ENCODE assay signal across 8 mouse cellular contexts in the genomic region with DNA sequence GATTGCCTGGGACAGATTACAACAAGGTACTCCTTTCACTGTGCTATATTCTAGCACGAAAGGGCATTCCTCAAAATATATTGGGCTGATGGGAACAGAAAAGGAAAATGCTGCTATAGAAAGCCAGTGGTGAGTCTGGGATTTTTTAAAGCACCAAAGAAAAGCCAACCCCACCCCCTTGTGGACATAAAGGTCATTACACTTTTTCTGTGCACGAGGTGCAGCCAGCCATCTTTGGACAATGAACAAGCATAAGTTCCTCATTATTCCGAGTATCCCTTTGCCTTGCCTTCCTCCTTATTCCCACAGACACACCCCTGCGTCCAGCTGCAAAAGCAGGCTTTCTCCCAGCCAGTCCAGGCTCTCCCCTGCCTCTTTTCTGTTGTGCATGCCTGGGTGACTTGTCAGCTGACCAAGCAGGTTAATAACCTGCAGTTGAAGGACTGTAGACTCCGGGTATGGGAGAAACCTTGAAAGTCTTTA.
DNase-seq lines count a peak whose midpoint lies in the region; ATAC-seq lines count a peak whose summit lies in the region.

No protein-coding gene starts in this region.

- H3K9me3 ChIP-seq in embryonic facial prominence, embryonic 12.5 days: no peaks in the 10 kb centered on the region
- no peaks in the 10 kb centered on the region for H3K9me3 ChIP-seq in heart, embryonic 10.5 days
- H3K9me3 ChIP-seq in kidney, embryonic 14.5 days (ENCODE audit: control insufficient read depth, low read length): no peaks in the 10 kb centered on the region
- no peaks in the 10 kb centered on the region for H3K9me3 ChIP-seq in limb, embryonic 13.5 days

- no peaks in the 10 kb centered on the region for H3K36me3 ChIP-seq in embryonic facial prominence, embryonic 12.5 days
- H3K36me3 ChIP-seq in heart, embryonic 10.5 days: no peaks in the 10 kb centered on the region
- no peaks in the 10 kb centered on the region for H3K36me3 ChIP-seq in kidney, embryonic 14.5 days (ENCODE audit: control insufficient read depth, insufficient read depth, low read length)
- H3K36me3 ChIP-seq in limb, embryonic 13.5 days: no peaks in the 10 kb centered on the region

- DNase-seq in 3T3-L1 (ENCODE audit: low read depth, low spot score): peak; percentile 93
- DNase-seq in adrenal gland, postnatal 25 days: peak; percentile 36
- peak; percentile 77 for DNase-seq in heart, embryonic 10.5 days (ENCODE audit: low spot score)
- peak; percentile 22 to 58 for DNase-seq in spleen, postnatal 36 days (ENCODE audit: low spot score in 2 of 2)

- WGBS in embryonic facial prominence, embryonic 12.5 days: 18% methylated on average over 5 of the region's 5 CpGs
- WGBS in heart, embryonic 10.5 days: 20% methylated on average over 5 of the region's 5 CpGs
- 12% methylated on average over 5 of the region's 5 CpGs for WGBS in kidney, embryonic 14.5 days
- WGBS in limb, embryonic 13.5 days: 11% methylated on average over 5 of the region's 5 CpGs

- ATAC-seq in embryonic facial prominence, embryonic 12.5 days (ENCODE audit: insufficient number of reproducible peaks, insufficient read depth, low FRiP score, low TSS enrichment): peak; percentile 52; the same call in 1 of the 2 replicates
- ATAC-seq in kidney, embryonic 14.5 days (ENCODE audit: low FRiP score, low TSS enrichment): peak; percentile 63; the same call in 1 of the 2 replicates
- ATAC-seq in limb, embryonic 13.5 days (ENCODE audit: low FRiP score, low read depth): peak; percentile 64
- peak; percentile 56; the same call in 1 of the 2 replicates for ATAC-seq in monocyte, adult 5-6 weeks (replicated peaks; ENCODE audit: insufficient number of reproducible peaks, low FRiP score, low TSS enrichment, poor library complexity, severe bottlenecking)

- no peaks in the 10 kb centered on the region for H3K27me3 ChIP-seq in embryonic facial prominence, embryonic 12.5 days
- H3K27me3 ChIP-seq in heart, embryonic 10.5 days (ENCODE audit: insufficient read depth, poor library complexity, severe bottlenecking): no peaks in the 10 kb centered on the region
- H3K27me3 ChIP-seq in kidney, embryonic 14.5 days (ENCODE audit: control insufficient read depth, insufficient read depth, low read length): no peaks in the 10 kb centered on the region
- H3K27me3 ChIP-seq in limb, embryonic 13.5 days: no peaks in the 10 kb centered on the region

- no peak overlapping the region for H3K4me3 ChIP-seq in embryonic facial prominence, embryonic 12.5 days
- H3K4me3 ChIP-seq in heart, embryonic 10.5 days: peak overlapping the region; percentile 33; the same call in 1 of the 2 replicates
- no peak overlapping the region for H3K4me3 ChIP-seq in kidney, embryonic 14.5 days (ENCODE audit: low read length)
- H3K4me3 ChIP-seq in limb, embryonic 13.5 days: no peak overlapping the region

- no peak overlapping the region for H3K27ac ChIP-seq in embryonic facial prominence, embryonic 12.5 days
- peak overlapping the region; percentile 76 for H3K27ac ChIP-seq in heart, embryonic 10.5 days
- H3K27ac ChIP-seq in kidney, embryonic 14.5 days (ENCODE audit: low read depth, low read length): no peak overlapping the region
- no peak overlapping the region for H3K27ac ChIP-seq in limb, embryonic 13.5 days

- no peak overlapping the region for H3K9ac ChIP-seq in embryonic facial prominence, embryonic 12.5 days
- no peak overlapping the region; the same call in 1 of the 2 replicates for H3K9ac ChIP-seq in kidney, embryonic 14.5 days (ENCODE audit: low read depth, low read length)
- no peak overlapping the region for H3K9ac ChIP-seq in limb, embryonic 13.5 days

- no peaks in the 10 kb centered on the region for H3K4me1 ChIP-seq in embryonic facial prominence, embryonic 12.5 days
- H3K4me1 ChIP-seq in heart, embryonic 10.5 days: peaks cover 14% of the 10 kb centered on the region; the same call in 1 of the 2 replicates
- H3K4me1 ChIP-seq in kidney, embryonic 14.5 days (ENCODE audit: control insufficient read depth, insufficient read depth, low read length): no peaks in the 10 kb centered on the region
- 0 out of 2 replicates have a peak, but pooled peaks cover 3% of the 10 kb centered on the region for H3K4me1 ChIP-seq in limb, embryonic 13.5 days

- H3K4me2 ChIP-seq in embryonic facial prominence, embryonic 12.5 days (replicated peaks): no peak overlapping the region
- H3K4me2 ChIP-seq in kidney, embryonic 14.5 days (replicated peaks; ENCODE audit: low read depth, low read length): peak overlapping the region; percentile 17; the same call in 1 of the 2 replicates
- peak overlapping the region; percentile 39 for H3K4me2 ChIP-seq in limb, embryonic 13.5 days (replicated peaks)

Comparison
In these comparisons a context has a peak if more than half of its experiments do, and no peak if none do; other contexts are left out.
1. DNase-seq: peak in every context shown above with its lines; median percentile 93 in 3T3-L1; 77 in heart, embryonic 10.5 days; 40 in spleen, postnatal 36 days; 36 in adrenal gland, postnatal 25 days.